Mouse (Mus musculus) forelimb bud, embryonic 11.5 days (tissue): ENCODE results near the gene Spata5.
"Not testable (repeated sequence)": the region's sequence is repeated elsewhere in the genome, so short reads cannot be mapped to it uniquely, and the experiment has no call there.

ENCODE experiments used
- DNase-seq: peaks from one replicate; pipeline ENCODE4 v3.0.0-alpha.2; 2012; ENCODE audit warnings: low read depth, low spot score

The Spata5 gene

GRCm38 (mm10) chr3:37510055-37511032 lies 90.6 kb downstream of the Spata5 start:
- DNase-seq = no peak

- DNase-seq = peak; percentile 13
These were observed 95.8 kb downstream of the Spata5 start for GRCm38 (mm10) chr3:37515485-37515884.

GRCm38 (mm10) chr3:37516379-37516778 lies 96.7 kb downstream of the Spata5 start:
- DNase-seq = no peak

- no peak for DNase-seq
These were observed 98.9 kb downstream of the Spata5 start for GRCm38 (mm10) chr3:37518611-37519010.

- DNase-seq = no peak
These were observed 100.8 kb downstream of the Spata5 start for GRCm38 (mm10) chr3:37520334-37521023.

GRCm38 (mm10) chr3:37532079-37532478 lies 112.4 kb downstream of the Spata5 start:
- no peak for DNase-seq

- not testable (repeated sequence) for DNase-seq
These were observed 121.0 kb downstream of the Spata5 start for GRCm38 (mm10) chr3:37540701-37541100.

GRCm38 (mm10) chr3:37546351-37546750 lies 126.7 kb downstream of the Spata5 start:
- no peak for DNase-seq

GRCm38 (mm10) chr3:37550190-37550589 lies 130.5 kb downstream of the Spata5 start:
- DNase-seq = no peak

GRCm38 (mm10) chr3:37550594-37550993 lies 130.9 kb downstream of the Spata5 start:
- DNase-seq = no peak

- no peak for DNase-seq
These were observed 131.8 kb downstream of the Spata5 start for GRCm38 (mm10) chr3:37551486-37551885.

GRCm38 (mm10) chr3:37552244-37552643 lies 132.5 kb downstream of the Spata5 start:
- DNase-seq = no peak

- DNase-seq = no peak
These were observed 133.8 kb downstream of the Spata5 start for GRCm38 (mm10) chr3:37553371-37554033.

GRCm38 (mm10) chr3:37556412-37557113 lies 136.9 kb downstream of the Spata5 start:
- DNase-seq = peak; percentile 18

- DNase-seq = no peak
These were observed 138.2 kb downstream of the Spata5 start for GRCm38 (mm10) chr3:37557741-37558479.

GRCm38 (mm10) chr3:37559339-37559738 lies 139.6 kb downstream of the Spata5 start:
- no peak for DNase-seq

- DNase-seq = no peak
These were observed 141.8 kb downstream of the Spata5 start for GRCm38 (mm10) chr3:37561466-37561865.

- DNase-seq = no peak
These were observed 146.4 kb downstream of the Spata5 start for GRCm38 (mm10) chr3:37566097-37566496.

GRCm38 (mm10) chr3:37567505-37567904 lies 147.8 kb downstream of the Spata5 start:
- DNase-seq = no peak

GRCm38 (mm10) chr3:37568780-37569179 lies 149.1 kb downstream of the Spata5 start:
- no peak for DNase-seq
